ENCODE assay signal across 10 mouse cellular contexts in genomic region chr4:151997701-151998100, GRCm38 (mm10). TPM values are rescaled to one million over a fixed set of nuclear protein-coding genes. Genes with fewer than 3 reads are reported as not detected.
DNase-seq lines count a peak whose midpoint lies in the region; ATAC-seq and TF ChIP-seq lines count a peak whose summit lies in the region.
"Had no signal": no experiment of that assay in that cellular context is flagged by ENCODE, and none has a peak within 500 bp of the region (broad histone marks: within the 10 kb centered on the region; RNA-seq: fewer than 3 reads in every experiment).

No protein-coding gene starts in this region.

- H3K4me1 ChIP-seq in heart, embryonic 13.5 days = peaks cover 32% of the 10 kb centered on the region
- H3K4me1 ChIP-seq in midbrain, embryonic 13.5 days (replicated peaks) = peaks cover 29% of the 10 kb centered on the region
- peaks cover 10% of the 10 kb centered on the region; the same call in 1 of the 2 replicates for H3K4me1 ChIP-seq in midbrain, postnatal 0 days (ENCODE audit: insufficient read depth, low read length)
- H3K4me1 ChIP-seq in hindbrain, embryonic 16.5 days (ENCODE audit: control insufficient read depth, insufficient read depth, low read depth, low read length) = peaks cover 20% of the 10 kb centered on the region
- H3K4me1 ChIP-seq in stomach, embryonic 15.5 days = peaks cover 17% of the 10 kb centered on the region; the same call in 1 of the 2 replicates

- no peaks in the 10 kb centered on the region for H3K27me3 ChIP-seq in heart, embryonic 13.5 days (replicated peaks)
- no peaks in the 10 kb centered on the region for H3K27me3 ChIP-seq in midbrain, embryonic 13.5 days
- no peaks in the 10 kb centered on the region for H3K27me3 ChIP-seq in midbrain, postnatal 0 days (ENCODE audit: insufficient read depth, low read length)
- no peaks in the 10 kb centered on the region for H3K27me3 ChIP-seq in hindbrain, embryonic 16.5 days (replicated peaks; ENCODE audit: control insufficient read depth, insufficient read depth, low read length)
- no peaks in the 10 kb centered on the region for H3K27me3 ChIP-seq in stomach, embryonic 15.5 days (replicated peaks)

- H3K27ac ChIP-seq in heart, embryonic 13.5 days (replicated peaks) = 0 out of 2 replicates have a peak overlapping the region, but pooled peaks have one; percentile 1
- no peak overlapping the region for H3K27ac ChIP-seq in midbrain, embryonic 13.5 days
- H3K27ac ChIP-seq in midbrain, postnatal 0 days (ENCODE audit: low read depth, low read length) = no peak overlapping the region
- no peak overlapping the region for H3K27ac ChIP-seq in hindbrain, embryonic 16.5 days (ENCODE audit: low read depth, low read length)
- H3K27ac ChIP-seq in stomach, embryonic 15.5 days = no peak overlapping the region

- peak overlapping the region; percentile 96 for H3K4me3 ChIP-seq in heart, embryonic 13.5 days
- 0 out of 2 replicates have a peak overlapping the region, but pooled peaks have one; percentile 73 for H3K4me3 ChIP-seq in midbrain, embryonic 13.5 days (replicated peaks)
- no peak overlapping the region for H3K4me3 ChIP-seq in midbrain, postnatal 0 days (ENCODE audit: low read depth, low read length)
- H3K4me3 ChIP-seq in hindbrain, embryonic 16.5 days (ENCODE audit: low read length) = no peak overlapping the region; the same call in 1 of the 2 replicates
- H3K4me3 ChIP-seq in stomach, embryonic 15.5 days (replicated peaks) = peak overlapping the region; percentile 99

- DNase-seq in heart, postnatal 4 days = no peak
- no peak for DNase-seq in midbrain, postnatal 0 days (ENCODE audit: low spot score)
- no peak for DNase-seq in thymus, adult 18-20 months
- DNase-seq: cerebellum, postnatal 14 days had no signal

- no peak for ATAC-seq in heart, embryonic 13.5 days (ENCODE audit: extremely low read depth, insufficient number of reproducible peaks, low FRiP score, low TSS enrichment)
- no peak for ATAC-seq in midbrain, embryonic 13.5 days
- no peak for ATAC-seq in midbrain, postnatal 0 days (ENCODE audit: low FRiP score)
- no peak for ATAC-seq in hindbrain, embryonic 16.5 days
- no peak for ATAC-seq in stomach, embryonic 15.5 days (ENCODE audit: insufficient read depth, low FRiP score, low read depth)
- no peak for ATAC-seq in erythroid progenitor cell, adult 5-6 weeks (replicated peaks; ENCODE audit: low FRiP score, poor library complexity, severe bottlenecking)

- H3K36me3 ChIP-seq in heart, embryonic 13.5 days = peaks cover 12% of the 10 kb centered on the region
- H3K36me3 ChIP-seq in midbrain, embryonic 13.5 days = peaks cover 7% of the 10 kb centered on the region
- no peaks in the 10 kb centered on the region for H3K36me3 ChIP-seq in midbrain, postnatal 0 days (ENCODE audit: insufficient read depth, low read length)
- no peaks in the 10 kb centered on the region for H3K36me3 ChIP-seq in hindbrain, embryonic 16.5 days (ENCODE audit: control insufficient read depth, insufficient read depth, low read length)
- no peaks in the 10 kb centered on the region for H3K36me3 ChIP-seq in stomach, embryonic 15.5 days

- H3K9me3 ChIP-seq in heart, embryonic 13.5 days = no peaks in the 10 kb centered on the region
- no peaks in the 10 kb centered on the region for H3K9me3 ChIP-seq in midbrain, embryonic 13.5 days
- no peaks in the 10 kb centered on the region for H3K9me3 ChIP-seq in midbrain, postnatal 0 days (ENCODE audit: low read length)
- no peaks in the 10 kb centered on the region for H3K9me3 ChIP-seq in hindbrain, embryonic 16.5 days (ENCODE audit: control insufficient read depth, low read length)
- H3K9me3 ChIP-seq in stomach, embryonic 15.5 days = no peaks in the 10 kb centered on the region

- TF ChIP-seq CTCF in midbrain, postnatal 0 days (IDR thresholded peaks at IDR 0.05) = no peak

- peak overlapping the region; percentile 82 for H3K4me2 ChIP-seq in heart, embryonic 13.5 days
- H3K4me2 ChIP-seq in midbrain, embryonic 13.5 days (replicated peaks) = peak overlapping the region; percentile 68
- no peak overlapping the region for H3K4me2 ChIP-seq in midbrain, postnatal 0 days (ENCODE audit: low read depth, low read length, poor library complexity, severe bottlenecking)
- peak overlapping the region; percentile 71 for H3K4me2 ChIP-seq in hindbrain, embryonic 16.5 days (ENCODE audit: low read length)
- H3K4me2 ChIP-seq in stomach, embryonic 15.5 days = peak overlapping the region; percentile 51; the same call in 1 of the 2 replicates

- H3K9ac ChIP-seq in heart, embryonic 13.5 days = peak overlapping the region; percentile 91
- no peak overlapping the region for H3K9ac ChIP-seq in midbrain, embryonic 13.5 days (replicated peaks)
- H3K9ac ChIP-seq in midbrain, postnatal 0 days (replicated peaks; ENCODE audit: low read length, poor library complexity, severe bottlenecking) = no peak overlapping the region
- no peak overlapping the region for H3K9ac ChIP-seq in hindbrain, embryonic 16.5 days (ENCODE audit: low read depth, low read length)
- H3K9ac ChIP-seq in stomach, embryonic 15.5 days = no peak overlapping the region

- 51% methylated on average over 3 of the region's 3 CpGs for WGBS in heart, embryonic 13.5 days
- WGBS in midbrain, embryonic 13.5 days = 75% methylated on average over 3 of the region's 3 CpGs
- WGBS in midbrain, postnatal 0 days = 69% methylated on average over 3 of the region's 3 CpGs
- WGBS in hindbrain, embryonic 16.5 days = 76% methylated on average over 3 of the region's 3 CpGs
- 60% methylated on average over 3 of the region's 3 CpGs for WGBS in stomach, embryonic 15.5 days

RNA-seq across cellular contexts. Expression of gene Phf13, which starts 1.6 kb away (rescaled TPM):
- polyA plus RNA-seq in heart, embryonic 13.5 days (2015; fragmentation: Nextera tagmentation; extraction: Ambion mirVana) = 17.8 and 18.3 TPM in 2 replicates
- total RNA-seq in heart, postnatal 4 days (2021) = 10 to 100 TPM; 14.8 to 15.3 TPM
- polyA plus RNA-seq in midbrain, embryonic 13.5 days (2015; fragmentation: Nextera tagmentation; extraction: Ambion mirVana) = 17.5 and 17.7 TPM in 2 replicates
- total RNA-seq in midbrain, postnatal 0 days (2014; rRNA removed) = 17.2 and 18.3 TPM in 2 replicates
- polyA plus RNA-seq in midbrain, postnatal 0 days (2015; fragmentation: Nextera tagmentation; extraction: Ambion mirVana) = 16.6 and 17.1 TPM in 2 replicates
- polyA plus RNA-seq in hindbrain, embryonic 16.5 days (2015; fragmentation: Nextera tagmentation; extraction: Ambion mirVana) = 21.3 and 24.8 TPM in 2 replicates
- 22.1 and 23.4 TPM in 2 replicates for polyA plus RNA-seq in stomach, embryonic 15.5 days (2015; fragmentation: Nextera tagmentation; extraction: Ambion mirVana)
- total RNA-seq in erythroid progenitor cell, adult 5-6 weeks (2015; ENCODE audit: low replicate concordance) = 2.5 and 2.9 TPM in 2 replicates
- total RNA-seq in erythroid progenitor cell, adult 5-6 weeks (2017; ENCODE audit: low replicate concordance) = 0.83 and 4.6 TPM in 2 replicates

RNA-seq across cellular contexts. Expression of gene Thap3, which starts 8.9 kb away (rescaled TPM):
- polyA plus RNA-seq in heart, embryonic 13.5 days (2015; fragmentation: Nextera tagmentation; extraction: Ambion mirVana) = 26.1 and 28.0 TPM in 2 replicates
- total RNA-seq in heart, postnatal 4 days (2021) = 10 to 100 TPM; 11.7 to 13.4 TPM
- 34.7 and 38.0 TPM in 2 replicates for polyA plus RNA-seq in midbrain, embryonic 13.5 days (2015; fragmentation: Nextera tagmentation; extraction: Ambion mirVana)
- total RNA-seq in midbrain, postnatal 0 days (2014; rRNA removed) = 13.8 and 21.1 TPM in 2 replicates
- 42.7 and 45.7 TPM in 2 replicates for polyA plus RNA-seq in midbrain, postnatal 0 days (2015; fragmentation: Nextera tagmentation; extraction: Ambion mirVana)
- polyA plus RNA-seq in hindbrain, embryonic 16.5 days (2015; fragmentation: Nextera tagmentation; extraction: Ambion mirVana) = 35.4 and 35.7 TPM in 2 replicates
- 39.4 and 39.7 TPM in 2 replicates for polyA plus RNA-seq in stomach, embryonic 15.5 days (2015; fragmentation: Nextera tagmentation; extraction: Ambion mirVana)
- total RNA-seq in erythroid progenitor cell, adult 5-6 weeks (2015; ENCODE audit: low replicate concordance) = 6.8 TPM in 1 of 2 replicates, not detected in the other
- total RNA-seq in erythroid progenitor cell, adult 5-6 weeks (2017; ENCODE audit: low replicate concordance) = 4.0 TPM in 1 of 2 replicates, not detected in the other

RNA-seq across cellular contexts. Expression of gene Klhl21, which starts 10.9 kb away (rescaled TPM):
- 23.2 and 25.9 TPM in 2 replicates for polyA plus RNA-seq in heart, embryonic 13.5 days (2015; fragmentation: Nextera tagmentation; extraction: Ambion mirVana)
- total RNA-seq in heart, postnatal 4 days (2021) = 10 to 100 TPM; 42.3 to 49.2 TPM
- 2.0 and 3.0 TPM in 2 replicates for polyA plus RNA-seq in midbrain, embryonic 13.5 days (2015; fragmentation: Nextera tagmentation; extraction: Ambion mirVana)
- 9.0 and 13.2 TPM in 2 replicates for total RNA-seq in midbrain, postnatal 0 days (2014; rRNA removed)
- 3.5 and 4.1 TPM in 2 replicates for polyA plus RNA-seq in midbrain, postnatal 0 days (2015; fragmentation: Nextera tagmentation; extraction: Ambion mirVana)
- 4.7 and 5.0 TPM in 2 replicates for polyA plus RNA-seq in hindbrain, embryonic 16.5 days (2015; fragmentation: Nextera tagmentation; extraction: Ambion mirVana)
- 13.5 and 14.0 TPM in 2 replicates for polyA plus RNA-seq in stomach, embryonic 15.5 days (2015; fragmentation: Nextera tagmentation; extraction: Ambion mirVana)
- total RNA-seq in erythroid progenitor cell, adult 5-6 weeks (2015; ENCODE audit: low replicate concordance) = 1.3 and 2.9 TPM in 2 replicates
- 0.91 and 1.0 TPM in 2 replicates for total RNA-seq in erythroid progenitor cell, adult 5-6 weeks (2017; ENCODE audit: low replicate concordance)

RNA-seq across cellular contexts. Expression of gene Zbtb48, which starts 29.8 kb away (rescaled TPM):
- polyA plus RNA-seq in heart, embryonic 13.5 days (2015; fragmentation: Nextera tagmentation; extraction: Ambion mirVana) = 10.0 and 11.6 TPM in 2 replicates
- 10 to 100 TPM; 10.5 to 11.1 TPM for total RNA-seq in heart, postnatal 4 days (2021)
- polyA plus RNA-seq in midbrain, embryonic 13.5 days (2015; fragmentation: Nextera tagmentation; extraction: Ambion mirVana) = 17.9 and 26.3 TPM in 2 replicates
- 7.8 and 8.9 TPM in 2 replicates for total RNA-seq in midbrain, postnatal 0 days (2014; rRNA removed)
- 17.0 and 20.6 TPM in 2 replicates for polyA plus RNA-seq in midbrain, postnatal 0 days (2015; fragmentation: Nextera tagmentation; extraction: Ambion mirVana)
- polyA plus RNA-seq in hindbrain, embryonic 16.5 days (2015; fragmentation: Nextera tagmentation; extraction: Ambion mirVana) = 18.1 and 20.9 TPM in 2 replicates
- polyA plus RNA-seq in stomach, embryonic 15.5 days (2015; fragmentation: Nextera tagmentation; extraction: Ambion mirVana) = 16.8 and 17.6 TPM in 2 replicates
- total RNA-seq in erythroid progenitor cell, adult 5-6 weeks (2015; ENCODE audit: low replicate concordance) = 5.4 TPM in 1 of 2 replicates, not detected in the other
- 2.7 and 4.2 TPM in 2 replicates for total RNA-seq in erythroid progenitor cell, adult 5-6 weeks (2017; ENCODE audit: low replicate concordance)

RNA-seq across cellular contexts. Expression of gene Tas1r1, which starts 40.7 kb away (rescaled TPM):
- 0.11 TPM in 1 of 2 replicates, not detected in the other for polyA plus RNA-seq in heart, embryonic 13.5 days (2015; fragmentation: Nextera tagmentation; extraction: Ambion mirVana)
- under 1 TPM; 0.10 to 0.11 TPM for total RNA-seq in heart, postnatal 4 days (2021)
- 0.86 and 1.4 TPM in 2 replicates for polyA plus RNA-seq in midbrain, embryonic 13.5 days (2015; fragmentation: Nextera tagmentation; extraction: Ambion mirVana)
- total RNA-seq in midbrain, postnatal 0 days (2014; rRNA removed) = 0.11 and 1.5 TPM in 2 replicates
- polyA plus RNA-seq in midbrain, postnatal 0 days (2015; fragmentation: Nextera tagmentation; extraction: Ambion mirVana) = 1.6 TPM in 2 replicates
- 1.9 and 2.0 TPM in 2 replicates for polyA plus RNA-seq in hindbrain, embryonic 16.5 days (2015; fragmentation: Nextera tagmentation; extraction: Ambion mirVana)
- polyA plus RNA-seq in stomach, embryonic 15.5 days (2015; fragmentation: Nextera tagmentation; extraction: Ambion mirVana) = 0.28 and 0.31 TPM in 2 replicates
- total RNA-seq in erythroid progenitor cell, adult 5-6 weeks (2015; ENCODE audit: low replicate concordance) = not detected in 2 replicates
- not detected in 2 replicates for total RNA-seq in erythroid progenitor cell, adult 5-6 weeks (2017; ENCODE audit: low replicate concordance)
- total RNA-seq: liver, adult 2 months had no signal
- polyA plus RNA-seq: liver, adult 2 months had no signal

Comparison
In these comparisons a context has a peak if more than half of its experiments do, and no peak if none do; other contexts are left out.
1. H3K4me3 ChIP-seq: peak in heart, embryonic 13.5 days (single experiment), midbrain, embryonic 13.5 days (single experiment) and stomach, embryonic 15.5 days (single experiment); none in midbrain, postnatal 0 days (single experiment) and hindbrain, embryonic 16.5 days (single experiment).